Mouse (Mus musculus): ENCODE results near the gene Mmp13. TPM values are rescaled to one million over a fixed set of nuclear protein-coding genes. Genes with fewer than 3 reads are reported as not detected.
"Not testable (repeated sequence)": the region's sequence is repeated elsewhere in the genome, so short reads cannot be mapped to it uniquely, and the experiment has no call there.

The Mmp13 gene
- polyA plus RNA-seq (2014; fragmentation: Nextera tagmentation; extraction: Ambion mirVana): not detected in 2 replicates

- Histone ChIP-seq H3K4me2 (ENCODE audit: low read depth, low read length, severe bottlenecking) (no peak within 1 kb of the TSS), H3K4me1 (replicated peaks; ENCODE audit: control insufficient read depth, insufficient read depth, low read length) (no peaks in the 10 kb centered on the region), H3K9me3 (ENCODE audit: control insufficient read depth, low read length) (no peaks in the 10 kb centered on the region), H3K36me3 (ENCODE audit: control insufficient read depth, insufficient read depth, low read length) (no peaks in the 10 kb centered on the region), H3K4me3 (ENCODE audit: low read depth, low read length) (no peak within 1 kb of the TSS), H3K27me3 (ENCODE audit: control insufficient read depth, insufficient read depth, low read length) (no peaks in the 10 kb centered on the region), H3K9ac (ENCODE audit: low read length) (no peak within 1 kb of the TSS), H3K27ac (ENCODE audit: low read depth, low read length) (no peak within 1 kb of the TSS)
- DNase-seq (ENCODE audit: low spot score) (no peak), ATAC-seq (replicated peaks; ENCODE audit: low FRiP score) (no peak)
- 76% methylated on average over 1 of the region's 1 CpGs for WGBS
Observed at GRCm38 (mm10) chr9:7272214-7272613, at the start of gene Mmp13. Mmp13 (plus strand) TSS chr9:7272514.

- WGBS: 85% methylated on average over 1 of the region's 1 CpGs
- Histone ChIP-seq H3K27me3 (ENCODE audit: control insufficient read depth, insufficient read depth, low read length) (no peaks in the 10 kb centered on the region), H3K9ac (ENCODE audit: low read length) (no peak overlapping the region), H3K36me3 (ENCODE audit: control insufficient read depth, insufficient read depth, low read length) (no peaks in the 10 kb centered on the region), H3K4me2 (ENCODE audit: low read depth, low read length, severe bottlenecking) (no peak overlapping the region), H3K27ac (ENCODE audit: low read depth, low read length) (no peak overlapping the region), H3K4me1 (replicated peaks; ENCODE audit: control insufficient read depth, insufficient read depth, low read length) (no peaks in the 10 kb centered on the region), H3K9me3 (ENCODE audit: control insufficient read depth, low read length) (no peaks in the 10 kb centered on the region), H3K4me3 (ENCODE audit: low read depth, low read length) (no peak overlapping the region)
- DNase-seq (ENCODE audit: low spot score) (no peak), ATAC-seq (replicated peaks; ENCODE audit: low FRiP score) (no peak)
Observed at GRCm38 (mm10) chr9:7238619-7239018, 33.7 kb upstream of the Mmp13 start.

- Histone ChIP-seq H3K9ac (ENCODE audit: low read length) (no peak overlapping the region), H3K9me3 (ENCODE audit: control insufficient read depth, low read length) (no peaks in the 10 kb centered on the region), H3K27me3 (ENCODE audit: control insufficient read depth, insufficient read depth, low read length) (no peaks in the 10 kb centered on the region), H3K4me1 (replicated peaks; ENCODE audit: control insufficient read depth, insufficient read depth, low read length) (no peaks in the 10 kb centered on the region), H3K36me3 (ENCODE audit: control insufficient read depth, insufficient read depth, low read length) (no peaks in the 10 kb centered on the region), H3K4me3 (ENCODE audit: low read depth, low read length) (no peak overlapping the region), H3K27ac (ENCODE audit: low read depth, low read length) (no peak overlapping the region), H3K4me2 (ENCODE audit: low read depth, low read length, severe bottlenecking) (no peak overlapping the region)
- 91% methylated on average over 2 of the region's 2 CpGs for WGBS
- no peak for ATAC-seq (replicated peaks; ENCODE audit: low FRiP score)
- no peak for DNase-seq (ENCODE audit: low spot score)
Observed at GRCm38 (mm10) chr9:7239967-7240366, 32.3 kb upstream of the Mmp13 start.

GRCm38 (mm10) chr9:7252797-7253654 lies 19.3 kb upstream of the Mmp13 start:
- Histone ChIP-seq H3K9me3 (ENCODE audit: control insufficient read depth, low read length) (no peaks in the 10 kb centered on the region), H3K36me3 (ENCODE audit: control insufficient read depth, insufficient read depth, low read length) (no peaks in the 10 kb centered on the region), H3K27ac (ENCODE audit: low read depth, low read length) (no peak overlapping the region), H3K9ac (ENCODE audit: low read length) (no peak overlapping the region), H3K27me3 (ENCODE audit: control insufficient read depth, insufficient read depth, low read length) (no peaks in the 10 kb centered on the region), H3K4me1 (replicated peaks; ENCODE audit: control insufficient read depth, insufficient read depth, low read length) (no peaks in the 10 kb centered on the region), H3K4me3 (ENCODE audit: low read depth, low read length) (no peak overlapping the region), H3K4me2 (ENCODE audit: low read depth, low read length, severe bottlenecking) (no peak overlapping the region)
- WGBS: 50% methylated on average over 1 of the region's 1 CpGs
- DNase-seq (ENCODE audit: low spot score) (no peak), ATAC-seq (replicated peaks; ENCODE audit: low FRiP score) (no peak)

GRCm38 (mm10) chr9:7261667-7262066 lies 10.6 kb upstream of the Mmp13 start:
- no peak for DNase-seq (ENCODE audit: low spot score)
- no peaks in the 10 kb centered on the region for H3K9me3 ChIP-seq (ENCODE audit: control insufficient read depth, low read length)
- no peak overlapping the region for H3K4me2 ChIP-seq (ENCODE audit: low read depth, low read length, severe bottlenecking)
- H3K9ac ChIP-seq (ENCODE audit: low read length): no peak overlapping the region
- 91% methylated on average over 1 of the region's 1 CpGs for WGBS
- ATAC-seq (replicated peaks; ENCODE audit: low FRiP score): no peak
- H3K4me1 ChIP-seq (replicated peaks; ENCODE audit: control insufficient read depth, insufficient read depth, low read length): no peaks in the 10 kb centered on the region
- no peaks in the 10 kb centered on the region for H3K27me3 ChIP-seq (ENCODE audit: control insufficient read depth, insufficient read depth, low read length)
- no peak overlapping the region for H3K27ac ChIP-seq (ENCODE audit: low read depth, low read length)
- H3K4me3 ChIP-seq (ENCODE audit: low read depth, low read length): no peak overlapping the region
- no peaks in the 10 kb centered on the region for H3K36me3 ChIP-seq (ENCODE audit: control insufficient read depth, insufficient read depth, low read length)

GRCm38 (mm10) chr9:7270071-7270470 lies 2.2 kb upstream of the Mmp13 start:
- H3K4me3 ChIP-seq (ENCODE audit: low read depth, low read length): no peak overlapping the region
- H3K27ac ChIP-seq (ENCODE audit: low read depth, low read length): no peak overlapping the region
- no peaks in the 10 kb centered on the region for H3K27me3 ChIP-seq (ENCODE audit: control insufficient read depth, insufficient read depth, low read length)
- DNase-seq (ENCODE audit: low spot score) (no peak), ATAC-seq (replicated peaks; ENCODE audit: low FRiP score) (no peak)
- H3K4me1 ChIP-seq (replicated peaks; ENCODE audit: control insufficient read depth, insufficient read depth, low read length): no peaks in the 10 kb centered on the region
- H3K36me3 ChIP-seq (ENCODE audit: control insufficient read depth, insufficient read depth, low read length): no peaks in the 10 kb centered on the region
- no peak overlapping the region for H3K9ac ChIP-seq (ENCODE audit: low read length)
- no peaks in the 10 kb centered on the region for H3K9me3 ChIP-seq (ENCODE audit: control insufficient read depth, low read length)
- no peak overlapping the region for H3K4me2 ChIP-seq (ENCODE audit: low read depth, low read length, severe bottlenecking)
- 78% methylated on average over 3 of the region's 3 CpGs for WGBS

- H3K4me2 ChIP-seq (ENCODE audit: low read depth, low read length, severe bottlenecking): no peak overlapping the region
- H3K4me1 ChIP-seq (replicated peaks; ENCODE audit: control insufficient read depth, insufficient read depth, low read length): no peaks in the 10 kb centered on the region
- no peak overlapping the region for H3K27ac ChIP-seq (ENCODE audit: low read depth, low read length)
- DNase-seq (ENCODE audit: low spot score): no peak
- H3K4me3 ChIP-seq (ENCODE audit: low read depth, low read length): no peak overlapping the region
- no peaks in the 10 kb centered on the region for H3K36me3 ChIP-seq (ENCODE audit: control insufficient read depth, insufficient read depth, low read length)
- 61% methylated on average over 7 of the region's 7 CpGs for WGBS
- H3K9ac ChIP-seq (ENCODE audit: low read length): no peak overlapping the region
- no peaks in the 10 kb centered on the region for H3K9me3 ChIP-seq (ENCODE audit: control insufficient read depth, low read length)
- no peaks in the 10 kb centered on the region for H3K27me3 ChIP-seq (ENCODE audit: control insufficient read depth, insufficient read depth, low read length)
- peak; percentile 93 for ATAC-seq (replicated peaks; ENCODE audit: low FRiP score)
Observed at GRCm38 (mm10) chr9:7282565-7283302, 10.4 kb downstream of the Mmp13 start.

GRCm38 (mm10) chr9:7283303-7283684 lies 11.0 kb downstream of the Mmp13 start:
- H3K4me1 ChIP-seq (replicated peaks; ENCODE audit: control insufficient read depth, insufficient read depth, low read length); H3K4me2 ChIP-seq (ENCODE audit: low read depth, low read length, severe bottlenecking); H3K9me3 ChIP-seq (ENCODE audit: control insufficient read depth, low read length); H3K27ac ChIP-seq (ENCODE audit: low read depth, low read length); H3K4me3 ChIP-seq (ENCODE audit: low read depth, low read length); H3K27me3 ChIP-seq (ENCODE audit: control insufficient read depth, insufficient read depth, low read length); DNase-seq (ENCODE audit: low spot score); H3K9ac ChIP-seq (ENCODE audit: low read length); H3K36me3 ChIP-seq (ENCODE audit: control insufficient read depth, insufficient read depth, low read length): not testable (repeated sequence)
- WGBS: 46% methylated on average over 2 of the region's 2 CpGs
- ATAC-seq (replicated peaks; ENCODE audit: low FRiP score): peak; percentile 55
